Mouse (Mus musculus) intestine, embryonic 15.5 days (tissue): ENCODE measurements around the gene Coro7. TPM values are rescaled to one million over a fixed set of nuclear protein-coding genes. Genes with fewer than 3 reads are reported as not detected.

Experiments
- ATAC-seq: fragments of 200-750 bp; cut with Nextera tagmentation; 2 replicates; pipeline ENCODE4 v1.8.0; 2017; ENCODE audit warnings: moderate TSS enrichment, moderate library complexity
- H3K27ac ChIP-seq: fragments of 300-500 bp; sonication (generic); 2 replicates; pipeline ENCODE4 v1.5.1; 2015; ENCODE audit warnings: mild to moderate bottlenecking, inconsistent platforms
- H3K27me3 ChIP-seq: fragments of 300-500 bp; sonication (generic); replicated peaks from 2 replicates; pipeline ENCODE4 v1.6.1; 2015; ENCODE audit warnings: inconsistent platforms
- H3K36me3 ChIP-seq: fragments of 300-500 bp; sonication (generic); 2 replicates; pipeline ENCODE4 v1.6.1; 2015; ENCODE audit warnings: inconsistent platforms
- H3K4me1 ChIP-seq: fragments of 300-500 bp; sonication (generic); replicated peaks from 2 replicates; pipeline ENCODE4 v1.6.1; 2015; ENCODE audit warnings: inconsistent platforms
- H3K4me2 ChIP-seq: fragments of 300-500 bp; sonication (generic); replicated peaks from 2 replicates; pipeline ENCODE4 v1.6.1; 2015; ENCODE audit warnings: mild to moderate bottlenecking, inconsistent platforms
- H3K4me3 ChIP-seq: fragments of 300-500 bp; sonication (generic); replicated peaks from 2 replicates; pipeline ENCODE4 v1.5.1; 2015; ENCODE audit warnings: inconsistent platforms
- H3K9ac ChIP-seq: fragments of 300-500 bp; sonication (generic); 2 replicates; pipeline ENCODE4 v1.6.1; 2015; ENCODE audit warnings: inconsistent platforms
- H3K9me3 ChIP-seq: fragments of 300-500 bp; sonication (generic); 2 replicates; pipeline ENCODE4 v1.6.1; 2016; ENCODE audit warnings: inconsistent platforms
- WGBS: fragments of 180-500 bp; shearing (Covaris S2); methylation state at CpG from one replicate; pipeline ENCODE4 v1.1.7; 2015; 5-methylcytosine and 5-hydroxymethylcytosine counted together
- polyA plus RNA-seq: library from polyadenylated mRNA; unstranded; fragments of >200 nt; fragmentation: Nextera tagmentation; extraction: Ambion mirVana; gene quantifications from 2 replicates; pipeline ENCODE4 v1.2.1, GENCODE M21; 2015

Coro7 gene
- polyA plus RNA-seq, 1 experiment from 2014 or later = 23.2 TPM

- H3K9ac ChIP-seq = no peak overlapping the region
- no peak overlapping the region for H3K27ac ChIP-seq
- H3K9me3 ChIP-seq = no peaks in the 10 kb centered on the region
- 66% methylated on average over 6 of the region's 6 CpGs for WGBS
- H3K4me2 ChIP-seq = no peak overlapping the region
- peaks cover 15% of the 10 kb centered on the region for H3K4me1 ChIP-seq
- H3K36me3 ChIP-seq = peaks cover 11% of the 10 kb centered on the region; the same call in 1 of the 2 replicates
- H3K27me3 ChIP-seq = no peaks in the 10 kb centered on the region
- no peak overlapping the region for H3K4me3 ChIP-seq
- no peak for ATAC-seq
Measured at GRCm38 (mm10) chr16:4627105-4627504, 52.5 kb downstream of the Coro7 start.

DNA sequence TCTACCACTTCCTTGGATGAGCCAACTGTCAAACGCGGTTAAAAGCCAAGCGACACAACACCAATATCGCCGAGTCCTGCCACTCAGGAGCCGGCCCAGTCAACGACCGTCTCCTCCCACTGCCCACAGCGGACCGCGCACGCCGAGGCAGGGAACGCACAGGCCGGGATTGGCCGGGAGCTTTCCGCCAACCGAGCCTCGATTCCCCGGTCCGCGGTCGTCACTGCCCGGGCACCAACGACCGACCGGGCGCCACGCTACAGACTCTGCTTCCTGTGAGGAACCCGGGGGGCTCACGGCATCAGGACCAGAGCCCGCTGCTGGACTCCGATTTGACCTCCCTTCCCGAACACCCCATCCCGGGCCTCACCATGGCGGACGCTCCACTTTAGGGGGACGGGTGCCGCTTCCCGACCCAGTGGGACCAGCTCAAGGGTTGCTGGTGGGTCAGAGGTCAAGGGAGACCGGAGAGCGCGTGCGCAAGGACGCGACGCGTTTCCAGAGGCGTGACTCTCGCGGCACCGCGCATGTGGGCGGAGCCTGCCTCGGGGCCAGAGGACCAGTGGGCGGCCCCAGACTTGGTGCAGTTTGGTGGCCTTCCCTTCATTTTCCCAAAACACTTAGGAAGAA lies 55.0 kb downstream of the Coro7 start, which contains the start of gene Pam16:
Gene Pam16, minus strand, starts transcription at position 508 of the 630 bp plus-strand sequence.
- Histone ChIP-seq H3K4me3 (peak within 1 kb of the TSS; percentile 63), H3K4me1 (peaks cover 11% of the 10 kb centered on the region), H3K27me3 (no peaks in the 10 kb centered on the region), H3K9ac (peak within 1 kb of the TSS; percentile 68), H3K4me2 (peak within 1 kb of the TSS; percentile 76), H3K27ac (peak within 1 kb of the TSS; percentile 82), H3K36me3 (peaks cover 11% of the 10 kb centered on the region; the same call in 1 of the 2 replicates), H3K9me3 (no peaks in the 10 kb centered on the region)
- WGBS = under 1% methylated on average over 56 of the region's 56 CpGs
- ATAC-seq = peak; percentile 95

DNA sequence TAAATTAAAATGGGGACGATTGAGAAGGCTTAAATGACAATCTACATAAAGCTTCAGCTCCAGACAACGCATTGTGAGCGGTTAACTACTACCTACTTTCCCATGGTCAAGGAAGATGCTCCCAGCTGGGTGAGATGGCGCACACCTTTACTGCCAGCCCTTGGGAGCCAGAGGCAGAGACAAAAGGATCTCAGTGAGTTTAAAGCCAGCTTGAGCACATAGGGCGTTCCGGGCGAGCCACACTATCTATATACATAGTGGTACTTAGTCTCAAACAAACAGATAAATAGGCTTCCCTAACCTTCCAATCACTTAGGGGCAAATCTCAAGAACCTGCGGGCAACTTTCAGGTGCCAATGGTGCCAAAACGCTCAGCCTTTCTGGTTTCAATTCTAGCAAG lies 55.5 kb downstream of the Coro7 start:
- Histone ChIP-seq H3K4me1 (peaks cover 11% of the 10 kb centered on the region), H3K36me3 (peaks cover 11% of the 10 kb centered on the region; the same call in 1 of the 2 replicates), H3K27ac (peak overlapping the region; percentile 82), H3K4me3 (peak overlapping the region; percentile 63), H3K9me3 (no peaks in the 10 kb centered on the region), H3K9ac (peak overlapping the region; percentile 68), H3K4me2 (peak overlapping the region; percentile 76), H3K27me3 (no peaks in the 10 kb centered on the region)
- 14% methylated on average over 9 of the region's 9 CpGs for WGBS
- ATAC-seq = peak; percentile 23

DNA sequence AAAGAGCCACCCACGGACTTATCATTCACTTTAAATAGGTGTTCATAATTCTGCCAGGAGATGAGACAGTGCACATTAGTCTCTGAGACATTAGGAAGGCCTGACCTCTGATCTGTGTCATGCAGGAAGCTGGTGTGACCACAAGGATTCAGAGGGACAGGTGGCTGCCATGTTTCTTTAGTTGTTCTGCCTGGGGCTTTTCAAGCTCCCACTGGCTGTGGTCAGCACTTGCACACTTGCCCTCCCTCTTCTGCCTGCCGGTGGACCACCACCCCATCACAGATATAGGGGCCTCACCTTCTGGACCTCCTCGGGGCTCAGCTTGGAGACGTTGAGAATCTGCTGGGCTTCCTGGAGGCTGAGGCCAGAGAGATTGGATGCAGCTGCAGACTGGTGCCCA lies 62.7 kb downstream of the Coro7 start:
- 83% methylated on average over 4 of the region's 4 CpGs for WGBS

GRCm38 (mm10) chr16:4615297-4615696 lies 64.3 kb downstream of the Coro7 start:
- Histone ChIP-seq H3K9ac (no peak overlapping the region), H3K27ac (no peak overlapping the region), H3K36me3 (peaks cover 38% of the 10 kb centered on the region), H3K27me3 (no peaks in the 10 kb centered on the region), H3K4me2 (no peak overlapping the region), H3K9me3 (no peaks in the 10 kb centered on the region), H3K4me3 (no peak overlapping the region), H3K4me1 (no peaks in the 10 kb centered on the region)
- ATAC-seq = no peak
- 58% methylated on average over 1 of the region's 1 CpGs for WGBS

More for the DNA sequence above, 62.7 kb downstream of the Coro7 start:
- Histone ChIP-seq H3K27me3 (no peaks in the 10 kb centered on the region), H3K4me3 (no peak overlapping the region), H3K27ac (0 out of 2 replicates have a peak overlapping the region, but pooled peaks have one; percentile 17), H3K9ac (no peak overlapping the region), H3K4me1 (no peaks in the 10 kb centered on the region), H3K36me3 (peaks cover 26% of the 10 kb centered on the region), H3K4me2 (no peak overlapping the region), H3K9me3 (no peaks in the 10 kb centered on the region)
- ATAC-seq = no peak

DNA sequence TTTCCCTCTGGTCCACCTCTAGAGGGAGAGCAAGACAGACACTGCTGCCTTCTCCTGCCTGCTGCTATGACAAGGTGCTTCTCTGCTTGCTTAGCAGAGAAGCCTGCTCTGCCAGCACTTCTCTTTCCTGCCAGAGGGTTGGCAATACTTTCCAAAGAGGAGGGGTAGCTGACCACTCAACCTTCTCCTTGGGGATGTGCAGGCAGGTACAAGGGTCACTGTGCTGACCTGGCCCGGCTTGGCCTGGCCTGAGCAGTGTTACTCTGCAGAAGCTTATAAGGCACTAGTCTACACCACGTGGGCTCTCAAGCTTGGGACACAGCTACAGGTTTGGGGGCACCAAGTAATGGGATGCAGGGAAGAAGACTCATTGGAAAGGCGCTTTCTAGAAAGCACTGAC lies 64.9 kb downstream of the Coro7 start:
- no peaks in the 10 kb centered on the region for H3K27me3 ChIP-seq
- ATAC-seq = no peak
- no peak overlapping the region for H3K9ac ChIP-seq
- H3K27ac ChIP-seq = no peak overlapping the region
- no peak overlapping the region for H3K4me3 ChIP-seq
- 85% methylated on average over 3 of the region's 3 CpGs for WGBS
- peaks cover 38% of the 10 kb centered on the region for H3K36me3 ChIP-seq
- H3K9me3 ChIP-seq = no peaks in the 10 kb centered on the region
- H3K4me1 ChIP-seq = no peaks in the 10 kb centered on the region
- H3K4me2 ChIP-seq = no peak overlapping the region

DNA sequence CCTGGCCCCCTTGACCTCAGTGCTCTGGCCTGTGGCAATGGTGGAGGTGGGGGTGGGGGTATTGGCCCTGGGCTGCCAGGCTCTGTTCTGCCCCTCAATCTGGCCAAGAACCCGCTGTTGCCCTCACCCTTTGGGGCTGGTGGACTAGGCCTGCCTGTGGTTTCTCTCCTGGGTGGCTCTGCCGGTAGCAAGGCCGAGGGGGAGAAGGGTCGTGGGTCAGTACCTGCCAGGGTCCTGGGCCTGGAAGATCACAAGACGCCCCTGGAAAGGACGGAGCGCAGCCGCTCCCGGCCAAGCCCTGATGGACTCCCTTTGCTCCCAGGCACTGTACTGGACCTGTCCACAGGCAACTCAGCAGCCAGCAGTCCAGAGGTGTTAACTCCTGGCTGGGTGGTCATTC lies 65.8 kb downstream of the Coro7 start:
- Histone ChIP-seq H3K9ac (no peak overlapping the region), H3K27me3 (no peaks in the 10 kb centered on the region), H3K4me2 (no peak overlapping the region), H3K36me3 (peaks cover 38% of the 10 kb centered on the region), H3K9me3 (no peaks in the 10 kb centered on the region), H3K4me1 (peaks cover under 1% of the 10 kb centered on the region), H3K4me3 (no peak overlapping the region), H3K27ac (no peak overlapping the region)
- WGBS = 92% methylated on average over 9 of the region's 9 CpGs
- ATAC-seq = no peak

DNA sequence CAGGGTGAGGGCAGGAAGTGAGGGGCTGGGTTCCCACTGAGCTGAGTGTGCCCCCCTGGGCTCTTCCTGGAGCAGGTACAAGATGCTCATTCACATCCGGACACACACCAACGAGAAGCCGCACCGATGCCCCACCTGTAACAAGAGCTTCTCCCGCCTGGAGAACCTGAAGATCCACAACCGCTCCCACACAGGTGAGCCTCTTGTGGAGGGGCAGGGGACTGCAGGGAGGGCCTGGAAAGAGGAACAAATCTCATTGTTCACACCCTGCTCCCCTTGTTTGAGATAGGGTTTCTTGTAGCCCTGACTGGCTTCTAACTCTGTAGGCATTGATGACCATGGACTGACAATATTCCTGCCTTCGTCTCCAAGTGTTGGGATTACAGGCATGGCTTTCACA lies 67.9 kb downstream of the Coro7 start:
- no peaks in the 10 kb centered on the region for H3K9me3 ChIP-seq
- no peak overlapping the region for H3K4me2 ChIP-seq
- ATAC-seq = no peak
- no peak overlapping the region for H3K9ac ChIP-seq
- peaks cover 21% of the 10 kb centered on the region for H3K4me1 ChIP-seq
- WGBS = 92% methylated on average over 7 of the region's 7 CpGs
- no peaks in the 10 kb centered on the region for H3K27me3 ChIP-seq
- H3K36me3 ChIP-seq = peaks cover 38% of the 10 kb centered on the region
- H3K4me3 ChIP-seq = no peak overlapping the region
- no peak overlapping the region for H3K27ac ChIP-seq

DNA sequence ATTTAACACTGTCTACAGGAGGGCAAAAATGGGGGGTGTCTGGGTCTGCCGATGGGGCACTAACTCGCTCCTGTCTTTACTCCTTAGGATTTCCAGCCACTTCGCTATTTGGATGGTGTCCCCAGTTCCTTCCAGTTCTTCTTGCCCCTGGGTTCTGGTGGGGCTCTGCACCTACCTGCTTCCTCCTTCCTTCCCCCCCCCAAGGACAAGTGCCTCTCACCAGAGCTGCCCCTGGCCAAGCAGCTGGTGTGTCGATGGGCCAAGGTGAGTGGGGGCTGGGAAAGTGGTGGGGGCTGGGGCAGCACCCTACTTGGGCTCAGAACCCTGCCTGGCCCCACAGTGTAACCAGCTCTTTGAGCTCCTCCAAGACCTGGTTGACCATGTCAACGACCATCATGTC lies 68.4 kb downstream of the Coro7 start:
- 96% methylated on average over 5 of the region's 5 CpGs for WGBS
- ATAC-seq = no peak
- no peak overlapping the region for H3K9ac ChIP-seq

GRCm38 (mm10) chr16:4608532-4609059 lies 71.0 kb downstream of the Coro7 start:
- Histone ChIP-seq H3K9me3 (no peaks in the 10 kb centered on the region), H3K36me3 (peaks cover 22% of the 10 kb centered on the region), H3K4me1 (peaks cover 52% of the 10 kb centered on the region), H3K9ac (no peak overlapping the region), H3K4me3 (no peak overlapping the region), H3K27ac (no peak overlapping the region), H3K4me2 (no peak overlapping the region), H3K27me3 (no peaks in the 10 kb centered on the region)
- 77% methylated on average over 19 of the region's 19 CpGs for WGBS
- no peak for ATAC-seq

More for the DNA sequence above, 68.4 kb downstream of the Coro7 start:
- no peak overlapping the region for H3K27ac ChIP-seq
- H3K36me3 ChIP-seq = peaks cover 38% of the 10 kb centered on the region
- peaks cover 26% of the 10 kb centered on the region for H3K4me1 ChIP-seq
- H3K4me2 ChIP-seq = no peak overlapping the region
- no peak overlapping the region for H3K4me3 ChIP-seq
- H3K27me3 ChIP-seq = no peaks in the 10 kb centered on the region
- no peaks in the 10 kb centered on the region for H3K9me3 ChIP-seq

- Histone ChIP-seq H3K9me3 (no peaks in the 10 kb centered on the region), H3K9ac (no peak overlapping the region; the same call in 1 of the 2 replicates), H3K36me3 (peaks cover 16% of the 10 kb centered on the region), H3K4me3 (no peak overlapping the region), H3K4me2 (0 out of 2 replicates have a peak overlapping the region, but pooled peaks have one; percentile 14), H3K4me1 (peaks cover 58% of the 10 kb centered on the region), H3K27me3 (no peaks in the 10 kb centered on the region), H3K27ac (peak overlapping the region; percentile 82)
- WGBS = 39% methylated on average over 9 of the region's 9 CpGs
- peak; percentile 37; the same call in 1 of the 2 replicates for ATAC-seq
Measured at GRCm38 (mm10) chr16:4607818-4608531, 71.6 kb downstream of the Coro7 start.

DNA sequence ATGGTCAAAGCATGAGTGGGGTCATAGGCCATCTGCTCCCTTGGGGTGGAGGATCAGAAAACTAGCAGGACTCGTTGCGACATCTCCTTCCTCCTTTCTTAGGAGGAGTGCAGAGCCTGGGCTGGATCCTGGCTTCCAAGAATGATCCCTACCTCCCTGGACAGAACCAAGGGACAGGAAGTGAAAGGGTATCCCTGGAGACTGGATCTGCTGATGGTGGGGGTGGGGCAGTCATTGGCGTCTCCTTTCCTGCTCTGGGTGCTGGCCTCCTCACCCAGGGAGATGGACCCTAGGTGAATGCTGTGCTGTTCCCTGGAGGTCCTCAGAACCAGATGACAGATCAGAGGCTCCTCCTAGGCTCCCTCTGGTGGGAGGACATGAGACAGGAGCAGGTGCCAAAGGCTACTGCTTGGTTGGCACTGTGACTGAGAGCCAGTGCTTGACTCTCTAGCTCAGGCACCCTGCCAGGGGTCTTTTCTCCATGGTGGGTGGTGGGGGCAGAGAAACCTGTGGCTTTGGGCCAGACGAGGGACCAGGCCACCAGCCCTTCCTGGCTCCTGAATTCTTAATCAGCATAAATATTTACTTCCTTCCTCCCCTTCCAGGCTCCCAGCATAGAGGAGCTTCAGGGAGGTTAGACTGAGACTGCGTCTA lies 73.0 kb downstream of the Coro7 start:
- Histone ChIP-seq H3K36me3 (peaks cover 10% of the 10 kb centered on the region), H3K27ac (peak overlapping the region; percentile 82), H3K9me3 (no peaks in the 10 kb centered on the region), H3K9ac (no peak overlapping the region), H3K4me2 (peak overlapping the region; percentile 45), H3K4me3 (no peak overlapping the region), H3K27me3 (no peaks in the 10 kb centered on the region), H3K4me1 (peaks cover 71% of the 10 kb centered on the region)
- peak; percentile 11 for ATAC-seq
- WGBS = 12% methylated on average over 5 of the region's 5 CpGs
